Mouse (Mus musculus): ENCODE measurements around the gene Rsf1. TPM values are rescaled to one million over a fixed set of nuclear protein-coding genes. Genes with fewer than 3 reads are reported as not detected.

Gene Rsf1
- polyA plus RNA-seq, 1 experiment from 2014 or later = 28.2 TPM

- H3K36me3 ChIP-seq (ENCODE audit: inconsistent target) = peaks cover 13% of the 10 kb centered on the region
- no peak overlapping the region for H3K4me3 ChIP-seq (ENCODE audit: inconsistent target)
- no peaks in the 10 kb centered on the region for H3K79me2 ChIP-seq (ENCODE audit: inconsistent target)
- no peak overlapping the region for H3K27ac ChIP-seq
- 87% methylated on average over 11 of the region's 11 CpGs for WGBS (ENCODE audit: missing documents)
These were observed 144.2 kb downstream of the Rsf1 start for GRCm38 (mm10) chr7:97723646-97724538.

- 95% methylated on average over 5 of the region's 6 CpGs for WGBS (ENCODE audit: missing documents)
- Histone ChIP-seq H3K79me2 (ENCODE audit: inconsistent target) (no peaks in the 10 kb centered on the region), H3K27ac (no peak overlapping the region), H3K36me3 (ENCODE audit: inconsistent target) (peaks cover 7% of the 10 kb centered on the region; the same call in 1 of the 2 replicates), H3K4me3 (ENCODE audit: inconsistent target) (no peak overlapping the region)
These were observed 145.7 kb downstream of the Rsf1 start for GRCm38 (mm10) chr7:97725401-97725800.

- 95% methylated on average over 7 of the region's 7 CpGs for WGBS (ENCODE audit: missing documents)
- Histone ChIP-seq H3K79me2 (ENCODE audit: inconsistent target) (no peaks in the 10 kb centered on the region), H3K4me3 (ENCODE audit: inconsistent target) (no peak overlapping the region), H3K27ac (no peak overlapping the region), H3K36me3 (ENCODE audit: inconsistent target) (no peaks in the 10 kb centered on the region)
These were observed 146.4 kb downstream of the Rsf1 start for GRCm38 (mm10) chr7:97726080-97726479.

GRCm38 (mm10) chr7:97726778-97727177 lies 147.1 kb downstream of the Rsf1 start:
- Histone ChIP-seq H3K27ac (no peak overlapping the region), H3K79me2 (ENCODE audit: inconsistent target) (no peaks in the 10 kb centered on the region), H3K36me3 (ENCODE audit: inconsistent target) (no peaks in the 10 kb centered on the region), H3K4me3 (ENCODE audit: inconsistent target) (no peak overlapping the region)
- 95% methylated on average over 7 of the region's 7 CpGs for WGBS (ENCODE audit: missing documents)

GRCm38 (mm10) chr7:97728666-97729614 lies 149.3 kb downstream of the Rsf1 start:
- no peaks in the 10 kb centered on the region for H3K79me2 ChIP-seq (ENCODE audit: inconsistent target)
- WGBS (ENCODE audit: missing documents) = 91% methylated on average over 13 of the region's 14 CpGs
- H3K27ac ChIP-seq = no peak overlapping the region
- no peaks in the 10 kb centered on the region for H3K36me3 ChIP-seq (ENCODE audit: inconsistent target)
- H3K4me3 ChIP-seq (ENCODE audit: inconsistent target) = no peak overlapping the region

- no peaks in the 10 kb centered on the region for H3K36me3 ChIP-seq (ENCODE audit: inconsistent target)
- no peaks in the 10 kb centered on the region for H3K79me2 ChIP-seq (ENCODE audit: inconsistent target)
- H3K4me3 ChIP-seq (ENCODE audit: inconsistent target) = no peak overlapping the region
- 97% methylated on average over 3 of the region's 3 CpGs for WGBS (ENCODE audit: missing documents)
- no peak overlapping the region for H3K27ac ChIP-seq
These were observed 150.7 kb downstream of the Rsf1 start for GRCm38 (mm10) chr7:97730427-97730826.

- no peak overlapping the region for H3K27ac ChIP-seq
- no peaks in the 10 kb centered on the region for H3K79me2 ChIP-seq (ENCODE audit: inconsistent target)
- H3K36me3 ChIP-seq (ENCODE audit: inconsistent target) = no peaks in the 10 kb centered on the region
- no peak overlapping the region for H3K4me3 ChIP-seq (ENCODE audit: inconsistent target)
- WGBS (ENCODE audit: missing documents) = 88% methylated on average over 5 of the region's 5 CpGs
These were observed 153.9 kb downstream of the Rsf1 start for GRCm38 (mm10) chr7:97733606-97734005.

- Histone ChIP-seq H3K27ac (no peak overlapping the region), H3K36me3 (ENCODE audit: inconsistent target) (no peaks in the 10 kb centered on the region), H3K4me3 (ENCODE audit: inconsistent target) (no peak overlapping the region), H3K79me2 (ENCODE audit: inconsistent target) (no peaks in the 10 kb centered on the region)
- 89% methylated on average over 8 of the region's 8 CpGs for WGBS (ENCODE audit: missing documents)
These were observed 155.3 kb downstream of the Rsf1 start for GRCm38 (mm10) chr7:97735021-97735420.

- Histone ChIP-seq H3K36me3 (ENCODE audit: inconsistent target) (no peaks in the 10 kb centered on the region), H3K27ac (no peak overlapping the region), H3K4me3 (ENCODE audit: inconsistent target) (no peak overlapping the region), H3K79me2 (ENCODE audit: inconsistent target) (no peaks in the 10 kb centered on the region)
- WGBS (ENCODE audit: missing documents) = 62% methylated on average over 4 of the region's 4 CpGs
These were observed 156.3 kb downstream of the Rsf1 start for GRCm38 (mm10) chr7:97735886-97736420.

- H3K36me3 ChIP-seq (ENCODE audit: inconsistent target) = no peaks in the 10 kb centered on the region
- H3K27ac ChIP-seq = no peak overlapping the region
- H3K4me3 ChIP-seq (ENCODE audit: inconsistent target) = peak overlapping the region; percentile 52
- no peaks in the 10 kb centered on the region for H3K79me2 ChIP-seq (ENCODE audit: inconsistent target)
- WGBS (ENCODE audit: missing documents) = 22% methylated on average over 12 of the region's 12 CpGs
These were observed 157.6 kb downstream of the Rsf1 start for GRCm38 (mm10) chr7:97737256-97737637.

- peak within 1 kb of the TSS; percentile 52 for H3K4me3 ChIP-seq (ENCODE audit: inconsistent target)
- H3K36me3 ChIP-seq (ENCODE audit: inconsistent target) = no peaks in the 10 kb centered on the region
- no peaks in the 10 kb centered on the region for H3K79me2 ChIP-seq (ENCODE audit: inconsistent target)
- WGBS (ENCODE audit: missing documents) = 3% methylated on average over 50 of the region's 64 CpGs
- no peak within 1 kb of the TSS for H3K27ac ChIP-seq
These were observed 158.2 kb downstream of the Rsf1 start, which contains the start of gene Aqp11 for GRCm38 (mm10) chr7:97737638-97738456. Gene Aqp11 (minus strand): TSS chr7:97738289.

GRCm38 (mm10) chr7:97740948-97741347 lies 161.3 kb downstream of the Rsf1 start:
- WGBS (ENCODE audit: missing documents) = 28% methylated on average over 10 of the region's 10 CpGs
- Histone ChIP-seq H3K27ac (no peak overlapping the region), H3K36me3 (ENCODE audit: inconsistent target) (no peaks in the 10 kb centered on the region), H3K79me2 (ENCODE audit: inconsistent target) (no peaks in the 10 kb centered on the region), H3K4me3 (ENCODE audit: inconsistent target) (no peak overlapping the region)

GRCm38 (mm10) chr7:97741756-97742291 lies 162.1 kb downstream of the Rsf1 start:
- Histone ChIP-seq H3K36me3 (ENCODE audit: inconsistent target) (no peaks in the 10 kb centered on the region), H3K27ac (no peak overlapping the region), H3K4me3 (ENCODE audit: inconsistent target) (no peak overlapping the region), H3K79me2 (ENCODE audit: inconsistent target) (no peaks in the 10 kb centered on the region)
- 90% methylated on average over 1 of the region's 1 CpGs for WGBS (ENCODE audit: missing documents)

All from macrophage (primary cell).